Mouse (Mus musculus) testis, adult 2 months (tissue): ENCODE results near the gene Galnt14.

Experiments
- CTCF ChIP-seq: fragments of 200-500 bp; IDR thresholded peaks from 2 replicates; pipeline ENCODE4 v1.5.1; 2012; ENCODE audit warnings: low read depth, mild to moderate bottlenecking, inconsistent platforms, low read length, moderate library complexity; ENCODE audit not compliant: control insufficient read depth, insufficient read depth, insufficient replicate concordance
- POLR2A ChIP-seq: fragments of 200-500 bp; IDR thresholded peaks from 2 replicates; pipeline ENCODE4 v1.6.1; 2012; ENCODE audit warnings: low read depth, mild to moderate bottlenecking, inconsistent platforms, low read length, moderate library complexity; ENCODE audit not compliant: control insufficient read depth

DNA sequence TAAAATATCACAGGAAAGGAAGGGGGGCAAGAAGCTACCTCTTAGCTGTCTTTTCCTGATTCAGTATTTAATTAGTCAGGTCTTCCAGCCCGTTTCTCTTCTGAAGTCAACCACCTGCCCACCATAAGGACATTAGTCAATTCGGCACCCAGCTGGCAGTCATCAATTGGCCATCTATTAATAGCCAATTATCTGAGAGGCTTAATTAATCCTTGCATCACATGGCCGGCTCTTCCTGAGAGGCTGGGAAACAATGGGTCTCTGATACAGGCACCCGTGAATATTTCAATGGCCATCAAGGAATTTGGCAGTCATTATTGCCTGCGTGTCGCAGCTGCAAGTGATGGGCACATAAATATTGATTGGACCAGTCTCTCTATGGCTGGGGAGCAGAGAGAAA is 10.4 kb downstream of the Galnt14 start:
- TF ChIP-seq CTCF (no peak), POLR2A (no peak)
